Mouse (Mus musculus) gonadal fat pad, adult 2 months (tissue): ENCODE measurements around the gene Stk38l. TPM values are rescaled to one million over a fixed set of nuclear protein-coding genes. Genes with fewer than 3 reads are reported as not detected.
"Not testable (repeated sequence)": the region's sequence is repeated elsewhere in the genome, so short reads cannot be mapped to it uniquely, and the experiment has no call there.

Experiments
- DNase-seq: peaks from one replicate; pipeline ENCODE4 v3.0.0-alpha.2; 2012; ENCODE audit warnings: low read depth
- polyA plus RNA-seq: library from polyadenylated mRNA; depleted of rRNA; stranded (reverse); fragments of >200 nt; gene quantifications from 2 replicates; pipeline ENCODE4 v1.2.3, GENCODE M21; 2012

Stk38l gene
- polyA plus RNA-seq, 1 experiment, result 5.7 TPM

DNA sequence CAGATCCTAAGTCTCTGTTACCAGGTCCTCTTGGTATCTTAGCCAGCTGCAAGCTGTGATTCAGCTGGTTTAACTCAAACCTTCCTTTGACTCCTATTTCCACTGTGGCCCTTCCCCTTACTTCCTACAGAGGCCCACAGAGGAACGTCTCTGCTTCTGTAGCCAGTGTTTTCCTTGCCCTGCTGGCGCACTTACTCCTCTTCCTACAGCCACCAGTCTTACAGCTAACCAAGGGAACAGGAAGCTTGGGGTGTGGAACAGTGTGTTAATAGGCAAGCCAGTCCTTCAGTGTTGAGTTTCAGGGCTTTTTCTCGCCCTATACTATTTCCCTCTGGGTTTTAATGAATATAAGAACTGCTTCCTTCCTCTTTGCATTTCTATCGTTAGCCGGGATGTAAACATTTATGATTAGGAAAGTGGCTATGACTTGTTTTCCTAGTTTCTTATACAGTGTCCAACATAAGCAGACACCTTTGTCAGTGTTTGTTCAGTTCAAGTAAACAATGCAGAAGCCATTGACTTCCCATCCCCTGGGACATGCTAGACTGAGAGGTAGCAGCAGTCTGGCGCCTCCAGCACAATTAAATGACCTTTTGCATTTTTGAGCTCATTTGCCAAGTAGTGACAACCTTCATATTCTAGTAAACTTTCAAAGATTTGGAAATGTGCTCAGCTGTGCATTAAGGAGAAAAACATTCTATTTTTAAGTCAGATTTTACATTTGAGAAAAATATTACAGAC, 45.4 kb downstream of the Stk38l start:
- no peak for DNase-seq

DNA sequence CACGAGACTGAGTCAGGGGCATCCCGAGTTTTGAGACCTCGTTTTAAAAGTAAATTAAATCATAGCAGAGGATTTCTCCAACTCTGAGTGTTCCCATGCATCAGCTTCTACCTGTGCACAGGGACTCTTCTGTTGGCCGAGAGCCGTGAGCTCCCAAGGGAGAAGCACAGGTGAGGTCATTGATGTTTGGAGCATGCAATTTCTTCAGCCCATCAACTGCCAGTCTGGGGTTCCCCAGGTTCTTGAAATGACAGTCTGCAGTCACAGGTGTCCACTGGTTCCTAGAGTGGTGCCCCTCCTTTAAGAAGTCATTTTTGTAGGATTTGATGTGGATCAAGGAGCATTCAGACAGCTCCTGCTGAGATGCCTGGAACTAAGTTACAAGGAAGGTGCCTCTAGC, 46.0 kb downstream of the Stk38l start:
- DNase-seq, result no peak

DNA sequence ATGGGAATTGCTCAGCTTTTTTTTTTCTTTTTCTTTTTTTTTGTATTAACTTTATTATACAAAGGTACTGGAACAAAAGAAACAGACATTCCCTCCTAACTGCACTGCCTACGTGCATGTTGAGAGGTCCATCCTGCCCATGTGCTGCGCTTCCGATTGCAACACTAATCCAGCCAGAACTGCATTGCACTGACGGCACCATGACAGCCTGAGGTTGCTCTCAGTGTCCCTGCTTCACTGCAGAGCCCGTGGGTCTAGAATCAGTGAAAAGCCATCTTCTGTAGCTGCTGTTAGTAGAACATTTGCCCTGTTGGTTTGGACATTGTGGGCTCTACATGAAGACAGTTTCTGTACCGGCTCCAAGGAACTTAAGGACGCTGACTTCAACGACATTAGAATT, 51.1 kb downstream of the Stk38l start:
- DNase-seq, result not testable (repeated sequence)

DNA sequence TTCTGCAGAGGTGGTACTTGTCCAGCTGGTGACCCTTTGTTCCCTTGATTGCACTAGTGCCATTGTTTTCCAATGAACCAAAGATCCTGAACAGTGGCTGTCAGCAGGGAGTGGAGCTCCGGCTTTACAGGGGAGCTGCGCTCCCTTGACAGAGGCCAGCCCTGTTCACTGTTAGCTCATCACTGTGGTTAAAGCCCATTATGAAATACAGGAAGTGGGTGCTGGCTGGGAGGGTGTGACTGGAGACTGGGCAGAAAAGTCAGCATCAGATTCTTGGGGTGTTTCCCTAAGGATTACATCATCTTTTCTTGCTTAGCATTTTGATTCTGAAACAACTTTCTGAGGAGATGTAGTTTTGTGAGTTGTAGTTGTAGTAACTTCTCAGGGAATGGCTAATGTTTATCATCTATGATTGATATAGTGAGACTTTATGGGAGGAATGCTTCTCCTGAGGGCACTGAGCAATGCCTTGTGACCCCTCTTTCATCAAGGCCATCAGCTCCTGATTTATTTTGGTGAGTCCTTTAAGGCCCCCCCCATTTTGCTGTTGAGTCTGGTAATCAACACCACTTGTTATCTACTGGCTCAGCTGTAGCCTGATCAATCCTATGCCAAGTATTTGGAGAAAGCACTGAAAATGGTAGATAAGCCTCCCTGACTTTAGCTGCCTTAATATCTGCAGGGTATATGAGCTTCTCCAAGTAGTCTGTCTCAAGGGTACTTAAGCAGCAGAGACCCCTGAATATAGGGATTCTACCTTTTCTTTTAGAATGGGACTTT, 52.0 kb downstream of the Stk38l start:
- no peak for DNase-seq

DNA sequence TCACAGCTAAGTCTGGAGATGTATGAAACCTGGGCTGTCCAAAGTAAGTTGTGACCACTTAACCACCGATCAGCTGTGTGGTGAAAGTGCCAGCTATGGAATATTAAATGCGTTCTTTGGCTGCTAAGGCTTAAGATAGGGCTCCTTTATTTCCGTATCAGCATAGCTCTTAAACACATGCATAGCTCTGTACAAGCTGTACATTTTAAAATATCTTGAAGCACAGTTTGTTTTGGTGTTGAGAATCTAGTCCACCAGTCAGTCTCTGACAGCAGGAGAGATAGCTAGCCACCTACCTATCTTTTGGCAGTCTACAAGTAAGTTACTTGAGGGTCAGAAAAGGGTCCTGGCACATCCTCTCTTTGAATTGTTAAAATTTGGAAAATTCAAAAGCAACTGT, 53.3 kb downstream of the Stk38l start:
- no peak for DNase-seq

DNA sequence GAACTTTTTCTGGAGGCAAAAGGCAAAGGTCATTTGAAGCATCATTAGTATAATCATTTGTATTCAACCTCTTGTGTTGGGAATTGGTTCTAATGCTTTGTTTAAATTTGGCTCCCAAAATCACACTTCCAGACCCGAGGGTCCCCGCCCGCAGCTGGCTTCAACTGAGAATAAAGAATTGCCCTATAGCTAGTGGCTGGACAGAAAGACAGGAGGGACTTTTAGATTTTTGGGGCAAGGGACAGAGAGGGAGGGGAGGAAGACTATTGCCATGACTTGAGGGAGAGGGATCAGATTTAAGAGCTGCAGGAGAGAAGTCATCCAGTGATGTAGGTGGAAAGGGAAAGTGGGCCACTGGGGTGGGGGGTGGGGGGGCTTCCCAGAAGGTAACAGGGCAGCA, 56.8 kb downstream of the Stk38l start:
- DNase-seq, result no peak

DNA sequence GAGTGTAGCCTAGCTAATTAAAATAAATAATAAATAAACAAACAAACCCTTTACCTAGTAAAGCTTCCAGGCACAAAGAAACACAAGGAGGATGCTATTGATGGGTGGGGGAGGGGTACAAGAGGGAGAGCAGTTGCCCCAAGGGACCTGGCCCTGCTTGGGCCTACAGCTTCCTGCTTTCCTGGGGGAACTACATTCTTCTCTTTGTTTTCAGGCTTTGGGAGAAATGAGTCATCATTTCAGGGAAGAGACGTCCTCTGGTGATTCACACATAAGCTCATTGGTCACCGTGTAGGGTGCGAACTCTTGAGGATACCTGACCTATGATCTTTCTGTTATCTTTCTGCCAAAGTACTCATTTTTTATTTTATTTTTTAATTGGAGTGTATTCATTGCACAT, 68.7 kb downstream of the Stk38l start:
- DNase-seq, result no peak

DNA sequence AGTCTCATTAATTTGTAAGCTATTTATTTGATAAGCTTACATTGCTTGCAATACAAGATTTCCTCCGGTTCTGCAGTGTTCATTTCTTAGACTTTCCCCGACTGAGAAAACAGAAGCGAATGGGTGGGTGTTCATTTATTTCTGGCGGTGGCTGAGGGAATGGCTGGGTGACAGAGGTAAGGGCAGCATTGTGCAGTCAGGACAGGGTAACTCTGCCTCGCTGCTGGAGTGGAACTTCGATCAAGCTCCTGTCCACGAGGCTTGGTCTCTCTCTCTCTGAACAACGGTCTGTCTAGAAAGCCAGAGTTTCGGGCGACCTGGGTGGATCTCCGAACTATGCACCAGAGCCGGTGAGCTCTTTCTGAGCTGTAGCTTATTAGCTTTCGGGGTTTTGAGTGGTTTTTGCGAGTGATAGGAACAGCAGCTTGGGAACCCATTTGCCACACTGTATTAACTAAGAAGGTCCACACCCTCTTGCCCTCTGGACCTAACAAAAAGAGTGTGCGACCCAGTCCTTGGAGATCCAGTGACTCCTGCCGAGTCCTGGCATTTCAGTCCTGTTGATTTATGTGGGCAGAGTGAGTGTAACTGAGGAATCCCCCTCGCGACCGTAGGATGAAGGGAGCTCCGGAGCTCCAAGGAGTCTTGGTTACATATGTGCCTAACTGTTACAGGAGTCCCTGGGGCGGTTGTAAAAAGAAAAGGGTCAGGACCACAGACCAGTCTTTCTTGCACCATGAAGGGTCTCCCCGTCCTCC, 70.5 kb downstream of the Stk38l start:
- no peak for DNase-seq

DNA sequence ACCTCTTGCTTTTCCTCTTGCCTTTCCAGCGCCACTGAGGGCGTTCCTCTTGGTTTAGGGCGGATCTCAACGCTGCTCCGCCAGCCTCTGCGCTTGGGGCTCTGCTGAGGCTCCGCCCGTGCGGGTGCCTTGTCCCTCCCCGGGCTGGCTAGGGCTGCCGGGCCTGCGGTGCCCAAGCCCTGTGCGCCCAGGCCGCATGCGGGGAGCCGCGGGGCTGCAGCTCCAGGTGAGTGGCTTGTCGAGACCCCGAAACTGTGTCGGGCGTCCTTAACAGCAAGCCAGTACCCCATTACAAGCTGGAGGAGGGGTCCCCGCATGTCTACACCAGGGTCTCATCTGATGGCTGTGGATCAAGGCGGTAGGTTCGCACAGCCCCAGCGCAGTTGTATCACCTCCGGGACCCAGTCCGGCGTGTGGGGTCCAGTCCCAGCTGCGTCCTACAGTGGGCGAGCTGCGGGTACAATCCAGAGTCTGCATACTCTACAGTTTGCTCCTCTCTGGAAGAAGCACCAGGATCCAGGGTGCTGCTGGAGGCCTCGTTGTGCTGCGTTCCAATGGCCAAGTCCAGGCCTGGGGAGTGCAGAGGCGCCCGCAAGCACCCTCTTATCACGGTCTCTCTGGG, 71.2 kb downstream of the Stk38l start, which contains the start of gene Arntl2:
TSS of gene Arntl2 (plus strand) at position 132 of the 622 bp plus-strand sequence.
- DNase-seq, result peak; percentile 12

DNA sequence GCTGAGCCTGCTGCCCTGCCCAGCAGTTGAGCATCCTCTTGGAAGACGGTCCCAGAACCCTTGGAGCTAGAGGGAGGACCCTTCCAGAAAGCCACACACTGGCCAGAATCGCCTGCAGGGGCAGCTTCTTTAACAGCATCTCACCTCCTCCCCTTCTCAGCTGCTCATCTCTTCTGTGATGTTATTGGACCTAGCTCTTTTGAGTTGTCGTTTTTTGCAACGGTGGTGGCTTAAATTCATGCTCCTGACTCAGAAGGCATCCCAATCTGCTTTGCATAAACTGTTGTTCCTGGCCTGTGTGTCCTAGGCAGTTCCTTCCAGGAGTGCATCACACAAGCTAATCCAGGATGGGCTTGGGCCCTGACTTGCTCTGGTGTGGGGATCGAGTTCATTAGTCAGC, 72.7 kb downstream of the Stk38l start:
- no peak for DNase-seq

DNA sequence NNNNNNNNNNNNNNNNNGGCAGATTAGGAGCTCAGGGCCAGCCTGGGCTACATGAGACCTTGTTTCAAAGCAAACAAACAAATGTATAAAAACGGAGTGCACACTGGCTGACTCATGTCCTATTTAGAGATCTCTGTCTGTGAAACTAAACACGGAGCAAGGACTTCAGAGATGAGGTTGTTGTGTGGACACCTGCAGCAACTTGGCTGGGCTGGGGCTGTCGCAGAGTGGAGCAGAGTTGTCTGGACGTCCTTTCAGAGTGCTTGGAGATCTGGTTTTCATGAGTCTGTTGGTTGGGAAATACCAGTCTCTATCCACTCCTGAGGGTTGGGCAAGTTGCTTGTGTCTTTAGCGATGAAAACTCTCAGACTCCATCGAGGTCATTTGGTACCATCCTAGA, 85.2 kb downstream of the Stk38l start:
- no peak for DNase-seq

DNA sequence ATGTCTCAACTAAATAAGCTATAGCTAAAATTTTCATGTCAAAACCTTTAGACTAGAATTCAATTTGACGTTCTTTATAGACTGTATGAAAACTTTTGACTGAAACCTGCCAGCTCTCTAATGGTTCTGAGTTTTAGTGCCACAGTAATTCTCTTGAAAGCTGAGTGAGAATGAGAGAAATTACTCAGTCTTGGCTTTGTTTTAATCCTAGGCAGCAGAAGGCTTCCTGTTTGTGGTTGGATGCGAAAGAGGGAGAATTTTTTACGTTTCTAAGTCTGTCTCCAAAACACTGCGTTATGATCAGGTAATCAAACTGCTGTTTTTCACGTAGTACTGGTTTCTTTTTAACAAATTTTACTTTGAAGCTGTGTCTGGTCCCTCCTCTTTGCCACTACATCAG, 88.2 kb downstream of the Stk38l start:
- DNase-seq, result no peak

DNA sequence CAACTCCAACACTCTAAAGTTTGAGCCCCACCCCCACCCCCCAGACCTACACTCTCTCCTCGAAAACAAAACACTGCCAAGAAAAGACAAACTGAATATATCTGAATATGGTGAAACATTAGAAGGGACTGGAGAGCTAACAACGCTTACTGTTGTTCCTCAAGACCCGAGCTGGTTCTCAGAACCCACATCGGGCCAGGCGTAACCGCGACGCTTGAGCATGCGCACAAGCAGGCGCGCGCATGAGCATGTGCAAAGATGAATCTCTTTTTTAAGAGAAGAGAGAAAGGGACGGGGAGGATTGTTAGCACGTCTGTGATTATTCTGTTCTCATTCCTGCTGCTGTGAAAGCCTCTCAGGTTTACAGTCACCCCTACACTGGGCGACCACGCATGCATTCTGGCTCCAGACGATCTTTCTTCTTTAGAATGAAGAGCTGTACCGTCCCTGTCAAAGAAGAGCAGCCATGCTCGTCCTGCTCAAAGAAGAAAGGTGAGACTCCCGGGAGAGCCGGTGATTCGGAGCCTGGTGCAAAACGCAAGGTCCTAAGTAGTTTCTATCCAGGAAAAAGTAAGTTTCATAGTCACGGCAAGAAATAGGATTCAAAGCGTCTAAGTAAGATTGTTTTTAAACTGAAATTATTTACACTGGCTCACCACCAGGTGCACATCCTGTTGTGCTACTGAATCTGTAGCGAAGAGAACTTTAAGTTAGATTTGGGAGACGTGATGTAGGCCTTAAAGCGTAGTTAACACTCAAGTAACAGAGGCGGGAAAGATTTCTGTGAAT, 95.6 kb downstream of the Stk38l start:
- DNase-seq, result no peak

DNA sequence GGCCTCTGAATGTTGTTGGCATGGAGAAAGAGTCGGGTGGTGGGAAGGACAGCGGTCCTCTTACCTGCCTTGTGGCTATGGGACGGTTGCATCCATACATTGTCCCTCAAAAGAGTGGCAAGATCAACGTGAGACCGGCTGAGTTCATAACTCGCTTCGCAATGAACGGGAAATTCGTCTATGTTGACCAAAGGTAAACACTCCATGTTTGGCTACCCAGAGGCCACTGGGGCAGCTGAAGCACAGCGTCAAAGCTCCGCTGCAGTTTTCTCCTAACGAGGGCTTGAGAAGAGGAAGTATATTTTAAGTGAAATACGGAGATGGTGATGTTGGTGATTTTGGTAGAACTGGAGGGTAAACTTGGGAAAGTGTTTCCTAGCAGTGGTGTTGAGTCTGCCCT, 97.2 kb downstream of the Stk38l start:
- no peak for DNase-seq

DNA sequence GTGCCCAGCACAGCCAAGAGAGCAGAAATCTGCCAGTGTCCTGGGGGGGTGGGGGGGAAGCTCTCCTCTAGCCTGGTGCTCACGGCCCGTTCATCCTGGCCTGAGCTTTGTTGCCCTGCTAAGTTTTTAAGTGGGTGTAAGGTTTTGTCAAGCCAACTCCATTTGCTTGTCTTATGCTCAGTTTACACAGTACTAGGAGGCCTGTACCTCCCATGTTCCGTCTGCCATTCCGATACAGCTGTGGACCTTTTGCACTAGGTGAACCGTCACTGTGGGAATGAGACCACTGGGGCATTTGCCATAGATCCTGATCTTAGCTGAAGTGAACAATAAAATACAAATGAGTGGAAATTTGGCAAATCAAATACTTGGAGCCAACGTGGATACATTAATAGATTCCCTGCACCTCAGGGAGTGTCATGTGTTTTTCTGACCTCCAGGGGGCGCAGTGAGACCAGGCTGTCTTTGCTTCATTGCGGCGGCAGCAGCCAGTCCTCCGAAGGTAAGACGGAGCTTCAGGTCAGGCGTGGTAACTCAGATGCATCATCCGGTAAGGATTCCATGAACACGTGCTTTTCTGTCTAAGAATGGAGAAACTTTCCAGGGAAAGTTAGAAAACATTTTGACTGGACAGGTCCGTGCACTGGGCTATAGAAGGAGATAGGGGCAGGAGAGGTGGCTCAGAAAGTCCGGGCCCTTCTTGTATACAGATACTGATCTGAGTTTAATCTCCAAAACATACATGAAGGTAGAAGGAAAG, 100.1 kb downstream of the Stk38l start:
- DNase-seq, result no peak

DNA sequence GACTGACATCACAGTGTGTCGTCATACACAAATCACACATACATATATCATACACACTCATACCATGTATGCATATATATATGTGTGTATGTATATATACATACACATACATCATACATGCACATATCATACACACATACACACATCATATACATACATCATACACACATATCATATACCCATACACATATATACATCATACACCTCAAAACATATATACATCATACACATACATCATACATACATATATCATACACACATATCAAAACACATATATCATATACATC, 100.6 kb downstream of the Stk38l start:
- DNase-seq, result no peak
